Mouse (Mus musculus): ENCODE results near the gene Bcl2l12.

DNA sequence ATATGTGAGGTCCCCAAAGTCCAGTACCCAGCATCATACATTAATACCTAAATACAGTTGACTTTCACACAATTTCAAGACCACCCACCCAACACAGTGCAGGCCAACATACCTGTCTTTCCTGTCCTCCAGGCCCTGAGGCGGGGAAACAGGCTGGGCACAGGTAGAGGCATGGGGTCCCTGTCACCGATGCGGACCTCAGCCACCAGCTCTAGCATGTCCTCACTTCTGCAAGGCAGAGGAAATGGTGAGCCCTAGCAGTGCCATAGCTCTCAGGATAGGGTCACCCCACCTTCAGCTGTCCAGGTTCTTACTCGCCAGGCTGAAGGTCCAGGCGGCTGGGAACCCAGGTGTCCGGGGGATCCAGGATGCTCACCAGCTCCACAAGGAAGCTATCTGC, 13.5 kb upstream of the Bcl2l12 start:
- no peak for TF ChIP-seq CTCF (IDR thresholded peaks at IDR 0.05; ENCODE audit: low read depth, low read length)
- TF ChIP-seq POLR2A (IDR thresholded peaks at IDR 0.05; ENCODE audit: borderline replicate concordance, low read depth, low read length), result no peak

Measured in bone marrow macrophage, adult 2 months (primary cell).